Mouse (Mus musculus): Measurements from ENCODE around the gene Yif1b. TPM values are rescaled to one million over a fixed set of nuclear protein-coding genes. Genes with fewer than 3 reads are reported as not detected.

Yif1b gene
- total RNA-seq, 2 experiments from 2014 or later = 7.2 to 8.5 TPM

- ATAC-seq (replicated peaks; ENCODE audit: low FRiP score, poor library complexity, severe bottlenecking) = no peak
Observed at GRCm38 (mm10) chr7:29276715-29277114, 38.6 kb downstream of the Yif1b start.

GRCm38 (mm10) chr7:29277510-29277909 lies 39.4 kb downstream of the Yif1b start:
- no peak for ATAC-seq (replicated peaks; ENCODE audit: low FRiP score, poor library complexity, severe bottlenecking)

GRCm38 (mm10) chr7:29279261-29279660 lies 41.1 kb downstream of the Yif1b start:
- ATAC-seq (replicated peaks; ENCODE audit: low FRiP score, poor library complexity, severe bottlenecking) = no peak

GRCm38 (mm10) chr7:29279924-29280323 lies 41.8 kb downstream of the Yif1b start:
- no peak for ATAC-seq (replicated peaks; ENCODE audit: low FRiP score, poor library complexity, severe bottlenecking)

- ATAC-seq (replicated peaks; ENCODE audit: low FRiP score, poor library complexity, severe bottlenecking) = no peak
Observed at GRCm38 (mm10) chr7:29280801-29281200, 42.7 kb downstream of the Yif1b start.

GRCm38 (mm10) chr7:29281201-29282073 lies 43.3 kb downstream of the Yif1b start, which contains the start of gene Spint2:
Spint2 (minus strand) TSS chr7:29281912.
- no peak for ATAC-seq (replicated peaks; ENCODE audit: low FRiP score, poor library complexity, severe bottlenecking)

GRCm38 (mm10) chr7:29282074-29282554 lies 44.0 kb downstream of the Yif1b start:
- no peak for ATAC-seq (replicated peaks; ENCODE audit: low FRiP score, poor library complexity, severe bottlenecking)

- ATAC-seq (replicated peaks; ENCODE audit: low FRiP score, poor library complexity, severe bottlenecking) = no peak
Observed at GRCm38 (mm10) chr7:29283876-29284275, 45.7 kb downstream of the Yif1b start.

DNA sequence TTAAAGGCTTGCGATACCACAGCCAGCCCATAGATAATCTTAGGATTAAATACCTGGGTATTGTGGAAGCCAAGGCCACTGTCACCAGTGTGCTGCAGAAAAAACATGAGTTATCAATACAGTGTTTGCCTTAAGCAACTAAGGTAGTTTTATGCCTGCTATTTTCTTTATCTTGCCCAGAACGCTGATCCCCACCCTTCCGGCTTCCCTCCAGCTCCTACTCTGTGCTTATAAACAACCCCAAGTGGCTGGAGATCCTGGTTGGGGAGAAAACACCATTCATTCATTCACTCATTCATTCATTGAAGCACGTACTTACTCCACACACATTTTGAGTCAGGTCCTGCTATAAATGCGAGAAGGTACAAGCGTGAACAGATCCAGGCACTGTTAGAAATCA lies 46.4 kb downstream of the Yif1b start:
- ATAC-seq (replicated peaks; ENCODE audit: low FRiP score, poor library complexity, severe bottlenecking) = no peak

DNA sequence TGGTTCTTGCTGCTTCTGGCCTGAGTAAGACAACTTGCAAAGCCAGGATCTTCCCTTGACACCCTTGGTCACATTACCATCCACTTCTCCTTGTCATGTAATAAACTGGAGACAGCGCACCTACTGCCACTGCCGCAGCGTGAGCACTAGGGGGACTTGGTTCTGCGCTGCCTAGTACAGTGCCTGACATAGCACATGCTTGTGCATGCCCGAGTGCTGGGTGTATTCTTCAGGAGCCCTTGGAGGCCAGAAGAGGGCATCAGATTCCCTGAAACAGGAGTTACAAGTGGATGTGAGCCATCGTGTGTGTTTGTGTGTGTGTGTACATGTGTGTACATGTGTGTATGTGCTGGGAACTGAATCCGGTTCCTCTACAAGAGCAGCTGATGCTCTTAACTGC lies 49.4 kb downstream of the Yif1b start:
- no peak for ATAC-seq (replicated peaks; ENCODE audit: low FRiP score, poor library complexity, severe bottlenecking)

GRCm38 (mm10) chr7:29288079-29288478 lies 50.0 kb downstream of the Yif1b start:
- ATAC-seq (replicated peaks; ENCODE audit: low FRiP score, poor library complexity, severe bottlenecking) = no peak

DNA sequence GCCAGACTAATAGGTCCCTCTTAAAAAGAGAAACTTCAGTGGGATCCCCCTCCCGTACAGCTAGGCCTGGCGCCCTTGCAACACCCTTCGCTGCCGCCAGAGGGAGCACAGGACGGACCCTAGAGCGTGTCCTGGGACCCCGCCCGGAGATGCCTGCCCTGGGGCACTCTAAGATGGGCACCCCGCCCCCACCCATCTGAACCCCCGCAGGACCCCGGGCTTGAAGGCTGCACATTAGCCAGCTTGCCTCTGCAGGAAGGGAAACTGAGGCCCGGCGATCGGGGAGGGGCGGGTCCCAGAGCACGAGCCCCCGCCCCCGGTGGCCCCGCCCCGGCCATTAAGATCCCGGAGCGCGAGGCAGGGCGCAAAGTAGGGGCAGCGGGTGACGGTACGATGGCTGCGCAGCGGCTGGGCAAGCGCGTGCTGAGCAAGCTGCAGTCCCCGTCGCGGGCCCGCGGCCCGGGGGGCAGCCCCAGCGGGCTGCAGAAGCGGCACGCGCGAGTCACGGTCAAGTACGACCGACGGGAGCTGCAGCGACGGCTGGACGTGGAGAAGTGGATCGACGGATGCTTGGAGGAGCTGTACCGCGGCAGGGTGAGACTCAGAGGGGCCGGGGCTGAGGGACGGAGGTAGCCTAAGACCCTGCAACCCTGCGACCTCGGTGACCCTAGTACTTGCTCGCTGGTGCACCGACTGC lies 51.0 kb downstream of the Yif1b start, which contains the start of gene Ppp1r14a:
Ppp1r14a (plus strand) TSS at position 367 of the 697 bp plus-strand sequence.
- ATAC-seq (replicated peaks; ENCODE audit: low FRiP score, poor library complexity, severe bottlenecking) = 0 out of 2 replicates have a peak, but pooled peaks have one; percentile 60

DNA sequence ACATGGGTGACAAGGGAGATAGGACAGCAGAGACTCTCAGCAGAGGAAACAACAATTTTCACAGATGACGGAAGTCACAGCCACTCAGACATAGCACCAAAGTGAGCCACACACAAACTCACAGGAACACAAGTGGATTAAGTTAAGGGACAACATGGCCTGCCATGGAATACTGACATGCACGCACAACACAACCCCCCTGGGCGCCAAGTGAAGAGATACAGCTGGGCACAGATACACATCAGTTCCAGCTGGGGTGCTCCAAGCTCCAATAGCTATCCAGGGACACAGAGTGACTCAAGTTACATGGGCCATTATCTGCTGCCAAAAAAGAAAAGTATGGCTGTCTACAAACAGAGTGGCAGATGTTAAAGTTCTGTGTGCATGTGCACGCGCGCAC lies 51.7 kb downstream of the Yif1b start:
- ATAC-seq (replicated peaks; ENCODE audit: low FRiP score, poor library complexity, severe bottlenecking) = no peak

- no peak for ATAC-seq (replicated peaks; ENCODE audit: low FRiP score, poor library complexity, severe bottlenecking)
Observed at GRCm38 (mm10) chr7:29290691-29291485, 52.8 kb downstream of the Yif1b start.

- ATAC-seq (replicated peaks; ENCODE audit: low FRiP score, poor library complexity, severe bottlenecking) = no peak
Observed at GRCm38 (mm10) chr7:29291616-29292457, 53.7 kb downstream of the Yif1b start.

- ATAC-seq (replicated peaks; ENCODE audit: low FRiP score, poor library complexity, severe bottlenecking) = no peak
Observed at GRCm38 (mm10) chr7:29292458-29293098, 54.4 kb downstream of the Yif1b start.

GRCm38 (mm10) chr7:29293131-29294065 lies 55.3 kb downstream of the Yif1b start:
- no peak for ATAC-seq (replicated peaks; ENCODE audit: low FRiP score, poor library complexity, severe bottlenecking)

Measured in erythroblast, adult 5-6 weeks (primary cell).